Mouse (Mus musculus): Measurements from ENCODE around the gene Spaca4. TPM values are rescaled to one million over a fixed set of nuclear protein-coding genes. Genes with fewer than 3 reads are reported as not detected.

The Spaca4 gene
- total and polyA plus RNA-seq, 2 experiments from 2014 or later: not detected

- ATAC-seq (ENCODE audit: low FRiP score) (no peak), DNase-seq (ENCODE audit: low spot score) (no peak)
- Histone ChIP-seq H3K9ac (replicated peaks; ENCODE audit: low read length, poor library complexity, severe bottlenecking) (no peak overlapping the region), H3K4me1 (ENCODE audit: insufficient read depth, low read length) (peaks cover 3% of the 10 kb centered on the region; the same call in 1 of the 2 replicates), H3K36me3 (ENCODE audit: insufficient read depth, low read length) (peaks cover 44% of the 10 kb centered on the region), H3K27ac (ENCODE audit: low read depth, low read length) (no peak overlapping the region), H3K27me3 (ENCODE audit: insufficient read depth, low read length) (no peaks in the 10 kb centered on the region), H3K4me2 (ENCODE audit: low read depth, low read length, poor library complexity, severe bottlenecking) (no peak overlapping the region), H3K9me3 (ENCODE audit: low read length) (no peaks in the 10 kb centered on the region), H3K4me3 (ENCODE audit: low read depth, low read length) (no peak overlapping the region)
- TF ChIP-seq CTCF (IDR thresholded peaks at IDR 0.05): no peak
- 74% methylated on average over 7 of the region's 7 CpGs for WGBS
Observed at GRCm38 (mm10) chr7:45721234-45721571, 4.4 kb downstream of the Spaca4 start.

- H3K4me2 ChIP-seq (ENCODE audit: low read depth, low read length, poor library complexity, severe bottlenecking): no peak within 1 kb of the TSS
- H3K4me1 ChIP-seq (ENCODE audit: insufficient read depth, low read length): peaks cover 3% of the 10 kb centered on the region; the same call in 1 of the 2 replicates
- no peak within 1 kb of the TSS for H3K27ac ChIP-seq (ENCODE audit: low read depth, low read length)
- H3K4me3 ChIP-seq (ENCODE audit: low read depth, low read length): no peak within 1 kb of the TSS
- H3K27me3 ChIP-seq (ENCODE audit: insufficient read depth, low read length): no peaks in the 10 kb centered on the region
- 0 out of 2 replicates have a peak within 1 kb of the TSS, but pooled peaks have one; percentile 13 for H3K9ac ChIP-seq (replicated peaks; ENCODE audit: low read length, poor library complexity, severe bottlenecking)
- ATAC-seq (ENCODE audit: low FRiP score) (no peak), DNase-seq (ENCODE audit: low spot score) (no peak)
- H3K9me3 ChIP-seq (ENCODE audit: low read length): no peaks in the 10 kb centered on the region
- peak; percentile 34 for TF ChIP-seq CTCF (IDR thresholded peaks at IDR 0.05)
- H3K36me3 ChIP-seq (ENCODE audit: insufficient read depth, low read length): peaks cover 41% of the 10 kb centered on the region
- WGBS: 88% methylated on average over 12 of the region's 14 CpGs
Observed at GRCm38 (mm10) chr7:45720413-45721233, 5.0 kb downstream of the Spaca4 start, which contains the start of gene Fam83e. Gene Fam83e, plus strand, starts transcription at chr7:45721212.

DNA sequence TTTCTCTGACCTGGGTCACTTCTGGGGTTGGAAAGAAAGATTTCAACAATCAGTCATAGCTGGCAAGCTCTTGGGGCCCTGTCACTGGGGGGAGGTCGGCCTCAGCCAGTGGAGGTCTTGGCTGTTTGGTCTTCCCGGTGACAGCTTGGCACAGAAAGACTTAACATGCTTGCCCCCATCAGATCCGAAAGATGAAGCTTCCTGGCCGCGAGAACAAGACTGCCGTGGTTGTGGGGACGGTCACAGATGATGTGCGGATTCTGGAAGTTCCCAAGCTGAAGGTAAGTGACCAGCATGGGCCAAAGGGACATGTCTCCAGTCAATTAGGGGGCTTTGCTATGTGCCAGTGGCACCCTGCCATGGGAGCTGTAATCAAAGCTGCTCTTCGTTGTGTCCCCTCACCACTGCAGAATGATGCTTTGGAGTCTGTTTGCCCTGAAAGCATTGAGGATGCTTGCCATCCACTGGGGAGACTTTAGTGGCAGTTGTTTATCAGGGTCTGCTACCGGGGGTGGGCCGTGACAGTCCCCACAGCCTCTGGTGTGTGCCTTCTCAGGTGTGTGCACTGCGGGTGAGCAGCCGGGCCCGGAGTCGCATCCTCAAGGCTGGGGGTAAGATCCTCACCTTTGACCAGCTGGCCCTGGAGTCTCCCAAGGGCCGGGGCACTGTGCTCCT lies 5.7 kb downstream of the Spaca4 start:
- H3K4me3 ChIP-seq (ENCODE audit: low read depth, low read length): no peak overlapping the region
- no peak overlapping the region for H3K4me2 ChIP-seq (ENCODE audit: low read depth, low read length, poor library complexity, severe bottlenecking)

GRCm38 (mm10) chr7:45719180-45719579 lies 6.4 kb downstream of the Spaca4 start:
- Histone ChIP-seq H3K4me1 (ENCODE audit: insufficient read depth, low read length) (peaks cover 7% of the 10 kb centered on the region), H3K27me3 (ENCODE audit: insufficient read depth, low read length) (no peaks in the 10 kb centered on the region), H3K27ac (ENCODE audit: low read depth, low read length) (no peak overlapping the region), H3K9ac (replicated peaks; ENCODE audit: low read length, poor library complexity, severe bottlenecking) (peak overlapping the region; percentile 89), H3K4me3 (ENCODE audit: low read depth, low read length) (peak overlapping the region; percentile 58), H3K4me2 (ENCODE audit: low read depth, low read length, poor library complexity, severe bottlenecking) (peak overlapping the region; percentile 62), H3K36me3 (ENCODE audit: insufficient read depth, low read length) (peaks cover 33% of the 10 kb centered on the region), H3K9me3 (ENCODE audit: low read length) (no peaks in the 10 kb centered on the region)
- 87% methylated on average over 10 of the region's 10 CpGs for WGBS
- TF ChIP-seq CTCF (IDR thresholded peaks at IDR 0.05): no peak
- no peak for ATAC-seq (ENCODE audit: low FRiP score)
- no peak for DNase-seq (ENCODE audit: low spot score)

More for the DNA sequence above, 5.7 kb downstream of the Spaca4 start:
- no peak overlapping the region; the same call in 1 of the 2 replicates for H3K9ac ChIP-seq (replicated peaks; ENCODE audit: low read length, poor library complexity, severe bottlenecking)
- 93% methylated on average over 15 of the region's 16 CpGs for WGBS
- no peaks in the 10 kb centered on the region for H3K27me3 ChIP-seq (ENCODE audit: insufficient read depth, low read length)
- H3K9me3 ChIP-seq (ENCODE audit: low read length): no peaks in the 10 kb centered on the region
- DNase-seq (ENCODE audit: low spot score): no peak
- peaks cover 3% of the 10 kb centered on the region; the same call in 1 of the 2 replicates for H3K4me1 ChIP-seq (ENCODE audit: insufficient read depth, low read length)
- peaks cover 40% of the 10 kb centered on the region for H3K36me3 ChIP-seq (ENCODE audit: insufficient read depth, low read length)
- no peak for ATAC-seq (ENCODE audit: low FRiP score)
- no peak for TF ChIP-seq CTCF (IDR thresholded peaks at IDR 0.05)
- no peak overlapping the region for H3K27ac ChIP-seq (ENCODE audit: low read depth, low read length)

DNA sequence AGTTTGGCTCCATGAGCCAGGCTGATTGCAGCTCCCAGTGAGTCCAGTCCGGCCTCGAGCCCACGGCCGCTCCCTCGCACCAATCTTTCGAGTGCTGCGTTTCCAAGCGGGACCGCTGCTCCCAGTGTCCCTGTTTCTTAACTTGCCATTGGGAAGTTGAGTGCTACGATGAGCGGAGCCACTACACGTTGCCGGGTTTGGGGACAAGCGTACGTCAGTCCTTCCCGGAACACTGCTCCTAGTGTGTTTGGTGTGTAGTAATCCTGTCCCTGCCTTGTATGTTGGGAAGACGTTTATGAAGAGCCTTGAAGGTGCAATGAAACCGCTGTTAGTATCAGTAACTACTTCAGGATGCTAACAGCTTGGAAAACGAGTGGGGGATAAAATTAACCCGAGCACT lies 7.3 kb downstream of the Spaca4 start:
- no peak for ATAC-seq (ENCODE audit: low FRiP score)
- peak overlapping the region; percentile 62 for H3K4me2 ChIP-seq (ENCODE audit: low read depth, low read length, poor library complexity, severe bottlenecking)
- no peaks in the 10 kb centered on the region for H3K9me3 ChIP-seq (ENCODE audit: low read length)
- WGBS: under 1% methylated on average over 20 of the region's 20 CpGs
- peaks cover 9% of the 10 kb centered on the region for H3K4me1 ChIP-seq (ENCODE audit: insufficient read depth, low read length)
- no peak for DNase-seq (ENCODE audit: low spot score)
- H3K27ac ChIP-seq (ENCODE audit: low read depth, low read length): peak overlapping the region; percentile 85
- peaks cover 25% of the 10 kb centered on the region for H3K36me3 ChIP-seq (ENCODE audit: insufficient read depth, low read length)
- H3K4me3 ChIP-seq (ENCODE audit: low read depth, low read length): peak overlapping the region; percentile 58
- H3K9ac ChIP-seq (replicated peaks; ENCODE audit: low read length, poor library complexity, severe bottlenecking): peak overlapping the region; percentile 89
- no peaks in the 10 kb centered on the region for H3K27me3 ChIP-seq (ENCODE audit: insufficient read depth, low read length)
- TF ChIP-seq CTCF (IDR thresholded peaks at IDR 0.05): no peak

DNA sequence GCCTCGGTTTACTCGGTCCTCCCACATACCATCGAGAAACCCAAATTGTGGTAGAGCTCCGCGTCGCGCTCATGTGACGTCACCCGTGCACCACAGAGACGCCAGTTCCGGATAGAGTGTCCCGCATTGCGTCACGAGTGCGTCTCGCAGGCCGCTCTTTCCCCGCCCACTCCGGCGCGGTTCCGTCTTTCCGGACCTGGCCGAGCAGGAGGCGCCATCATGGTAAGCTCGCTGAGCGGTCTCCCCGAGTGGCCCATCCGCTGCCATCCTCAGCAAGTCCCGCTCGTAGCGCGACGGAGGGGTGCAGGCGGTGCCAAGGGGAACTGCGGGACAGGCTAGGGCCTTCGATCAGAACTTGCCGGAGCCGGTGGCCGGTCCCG lies 7.7 kb downstream of the Spaca4 start, which contains the start of gene Sphk2:
Gene Sphk2 (minus strand): TSS at position 85 of the 380 bp plus-strand sequence.
- Histone ChIP-seq H3K4me3 (ENCODE audit: low read depth, low read length) (peak within 1 kb of the TSS; percentile 58), H3K4me2 (ENCODE audit: low read depth, low read length, poor library complexity, severe bottlenecking) (peak within 1 kb of the TSS; percentile 62), H3K9ac (replicated peaks; ENCODE audit: low read length, poor library complexity, severe bottlenecking) (peak within 1 kb of the TSS; percentile 89), H3K4me1 (ENCODE audit: insufficient read depth, low read length) (peaks cover 9% of the 10 kb centered on the region), H3K27ac (ENCODE audit: low read depth, low read length) (peak within 1 kb of the TSS; percentile 89), H3K36me3 (ENCODE audit: insufficient read depth, low read length) (peaks cover 26% of the 10 kb centered on the region), H3K27me3 (ENCODE audit: insufficient read depth, low read length) (no peaks in the 10 kb centered on the region), H3K9me3 (ENCODE audit: low read length) (no peaks in the 10 kb centered on the region)
- DNase-seq (ENCODE audit: low spot score): peak; percentile 99
- TF ChIP-seq CTCF (IDR thresholded peaks at IDR 0.05): peak; percentile 35
- peak; percentile 82 for ATAC-seq (ENCODE audit: low FRiP score)
- WGBS: 0% methylated on average over 41 of the region's 41 CpGs

All from midbrain, postnatal 0 days (tissue).